Mouse (Mus musculus): ENCODE measurements around the gene Hapln1.

DNA sequence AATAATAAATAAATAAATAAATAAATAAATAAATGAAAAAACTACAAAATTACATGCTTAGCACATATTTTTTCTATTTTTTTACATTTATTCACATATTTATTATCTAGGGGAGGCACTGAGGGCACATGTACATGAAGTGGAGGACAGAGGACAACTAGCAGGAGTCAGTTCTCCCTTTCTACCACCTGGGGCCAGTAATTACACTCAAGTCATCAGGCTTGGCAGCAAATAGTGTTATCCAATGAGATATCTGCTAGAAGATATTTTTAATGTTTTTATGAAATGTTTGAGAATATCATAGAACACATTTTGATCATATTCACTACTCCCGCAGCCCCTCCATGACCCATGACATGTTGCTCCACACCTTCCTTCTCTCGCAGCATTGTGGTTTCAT is 39.5 kb downstream of the Hapln1 start:
- TF ChIP-seq CTCF (IDR thresholded peaks at IDR 0.05; ENCODE audit: low read depth) (no peak), EP300 (IDR thresholded peaks at IDR 0.05; ENCODE audit: low read depth) (no peak)
